Mouse (Mus musculus): ENCODE measurements around the gene Plk5.

DNA sequence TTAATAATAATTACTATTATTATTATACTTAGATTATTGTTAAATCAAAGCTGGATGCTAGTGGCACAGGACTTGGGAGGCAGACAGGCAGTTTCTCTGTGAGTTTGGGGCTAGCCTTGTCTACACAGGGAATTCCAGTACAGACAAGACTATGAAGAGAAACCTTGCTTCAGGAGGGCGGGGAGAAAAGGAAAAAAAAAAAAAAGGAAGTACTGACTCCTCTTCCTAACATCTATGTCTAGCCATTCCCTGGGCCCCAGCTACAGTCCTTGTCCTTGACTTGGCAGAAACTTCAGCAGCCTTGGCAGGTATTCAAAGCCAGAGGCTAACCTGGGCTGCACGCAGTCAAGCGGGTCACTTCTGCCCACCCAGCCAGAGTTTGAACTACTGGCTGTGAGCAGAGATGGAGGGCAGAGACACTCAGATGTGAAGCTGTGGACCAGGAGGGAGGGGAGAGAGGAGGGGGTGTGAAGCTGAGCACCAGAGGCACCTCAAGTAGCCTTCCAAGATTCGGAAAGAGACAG lies 33.0 kb downstream of the Plk5 start:
- no peak for TF ChIP-seq GATA1 (IDR thresholded peaks at IDR 0.05; ENCODE audit: low read length)
- TF ChIP-seq TAL1 (IDR thresholded peaks at IDR 0.05; ENCODE audit: low read length) = no peak

All from erythroblast, embryonic 14.5 days (primary cell).